Mouse (Mus musculus) liver, embryonic 13.5 days (tissue): Measurements from ENCODE around the gene Plcb4. TPM values are rescaled to one million over a fixed set of nuclear protein-coding genes. Genes with fewer than 3 reads are reported as not detected.
"Not testable (repeated sequence)": the region's sequence is repeated elsewhere in the genome, so short reads cannot be mapped to it uniquely, and the experiment has no call there.

Experiments
- ATAC-seq: fragments of 200-750 bp; cut with Nextera tagmentation; 2 replicates; pipeline ENCODE4 v1.8.0; 2017; ENCODE audit warnings: low read depth, mild to moderate bottlenecking, moderate number of reproducible peaks, moderate library complexity
- DNase-seq: peaks from one replicate; pipeline ENCODE4 v3.0.0; 2022
- H3K27ac ChIP-seq: fragments of 300-500 bp; sonication (generic); 2 replicates; pipeline ENCODE4 v1.5.1; 2015; ENCODE audit warnings: moderate library complexity, mild to moderate bottlenecking, inconsistent platforms
- H3K27me3 ChIP-seq: fragments of 300-500 bp; sonication (generic); 2 replicates; pipeline ENCODE4 v1.6.1; 2015; ENCODE audit warnings: mild to moderate bottlenecking, inconsistent platforms
- H3K36me3 ChIP-seq: fragments of 300-500 bp; sonication (generic); 2 replicates; pipeline ENCODE4 v1.6.1; 2015; ENCODE audit warnings: mild to moderate bottlenecking, inconsistent platforms
- H3K4me1 ChIP-seq: fragments of 300-500 bp; sonication (generic); replicated peaks from 2 replicates; pipeline ENCODE4 v1.6.1; 2015; ENCODE audit warnings: inconsistent platforms
- H3K4me2 ChIP-seq: fragments of 300-500 bp; sonication (generic); 2 replicates; pipeline ENCODE4 v1.6.1; 2015; ENCODE audit warnings: inconsistent platforms, mild to moderate bottlenecking, moderate library complexity
- H3K4me3 ChIP-seq: fragments of 300-500 bp; sonication (generic); replicated peaks from 2 replicates; pipeline ENCODE4 v1.5.1; 2015; ENCODE audit warnings: mild to moderate bottlenecking, inconsistent platforms
- H3K9ac ChIP-seq: fragments of 300-500 bp; sonication (generic); 2 replicates; pipeline ENCODE4 v1.6.1; 2015; ENCODE audit warnings: mild to moderate bottlenecking, inconsistent platforms
- H3K9me3 ChIP-seq: fragments of 300-500 bp; sonication (generic); replicated peaks from 2 replicates; pipeline ENCODE4 v1.6.1; 2016; ENCODE audit warnings: inconsistent platforms
- WGBS: fragments of 180-500 bp; shearing (Covaris S2); methylation state at CpG from one replicate; pipeline ENCODE4 v1.1.7; 2015; ENCODE audit not compliant: insufficient replicate concordance; 5-methylcytosine and 5-hydroxymethylcytosine counted together
- polyA plus RNA-seq: library from polyadenylated mRNA; unstranded; fragments of >200 nt; fragmentation: Nextera tagmentation; extraction: Ambion mirVana; gene quantifications from 2 replicates; pipeline ENCODE4 v1.2.1, GENCODE M21; 2015

Gene Plcb4
- polyA plus RNA-seq, 1 experiment from 2014 or later, result 3.1 TPM

GRCm38 (mm10) chr2:135707305-135707704 lies 48.5 kb downstream of the Plcb4 start:
- 40% methylated on average over 2 of the region's 2 CpGs for WGBS

DNA sequence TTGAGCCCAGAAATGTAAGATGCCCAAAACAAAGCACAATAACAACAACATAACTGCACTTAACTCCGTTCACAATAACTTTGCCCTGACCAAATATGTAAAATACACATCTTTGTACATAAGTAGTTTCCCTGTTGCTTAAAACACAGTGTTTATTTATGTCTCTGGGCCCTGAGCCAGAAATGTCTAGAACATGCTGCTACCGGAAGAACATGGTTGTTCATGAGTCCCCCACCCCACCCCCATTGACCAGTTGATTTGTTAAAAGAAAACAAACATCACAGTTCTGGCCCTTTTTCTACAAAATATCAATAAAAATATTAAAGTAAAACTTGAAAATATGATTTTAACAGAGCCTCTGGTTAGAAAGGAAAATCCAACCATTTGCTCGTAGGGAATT lies 49.6 kb downstream of the Plcb4 start:
- Histone ChIP-seq H3K9ac (no peak overlapping the region), H3K27ac (no peak overlapping the region), H3K36me3 (no peaks in the 10 kb centered on the region), H3K4me2 (no peak overlapping the region), H3K4me1 (peaks cover 35% of the 10 kb centered on the region), H3K27me3 (no peaks in the 10 kb centered on the region), H3K4me3 (no peak overlapping the region), H3K9me3 (no peaks in the 10 kb centered on the region)
- DNase-seq (no peak), ATAC-seq (no peak)
- 80% methylated on average over 3 of the region's 3 CpGs for WGBS

More at GRCm38 (mm10) chr2:135707305-135707704, 48.5 kb downstream of the Plcb4 start:
- no peak overlapping the region for H3K4me3 ChIP-seq
- no peak overlapping the region for H3K9ac ChIP-seq
- H3K27ac ChIP-seq, result no peak overlapping the region
- ATAC-seq, result no peak
- H3K4me1 ChIP-seq, result peaks cover 33% of the 10 kb centered on the region
- no peaks in the 10 kb centered on the region for H3K27me3 ChIP-seq
- DNase-seq, result no peak
- no peak overlapping the region for H3K4me2 ChIP-seq
- H3K9me3 ChIP-seq, result no peaks in the 10 kb centered on the region
- no peaks in the 10 kb centered on the region for H3K36me3 ChIP-seq

DNA sequence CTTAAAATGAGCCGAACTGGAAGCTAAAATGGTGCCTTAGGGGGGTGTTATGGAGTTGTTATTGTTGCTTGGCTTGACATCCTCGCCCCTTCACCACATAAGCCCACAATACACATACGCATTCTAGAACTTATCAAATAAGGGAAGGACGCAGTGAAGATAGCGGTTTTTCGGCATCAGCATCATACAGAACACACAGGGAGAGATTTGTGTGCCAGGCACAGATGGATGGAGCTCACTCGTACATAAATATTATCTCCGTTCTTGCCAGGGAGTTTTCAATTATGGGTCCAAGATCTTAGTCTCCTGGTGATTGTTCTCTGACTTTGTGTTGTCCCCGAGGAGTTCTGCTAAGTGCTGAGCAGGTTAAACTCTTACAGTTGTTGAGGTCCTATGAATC lies 50.0 kb downstream of the Plcb4 start:
- 60% methylated on average over 9 of the region's 9 CpGs for WGBS
- Histone ChIP-seq H3K4me2 (no peak overlapping the region), H3K27me3 (no peaks in the 10 kb centered on the region), H3K4me1 (peaks cover 35% of the 10 kb centered on the region), H3K4me3 (no peak overlapping the region), H3K36me3 (no peaks in the 10 kb centered on the region), H3K27ac (no peak overlapping the region), H3K9ac (no peak overlapping the region), H3K9me3 (no peaks in the 10 kb centered on the region)
- ATAC-seq (no peak), DNase-seq (no peak)

GRCm38 (mm10) chr2:135709736-135710135 lies 50.9 kb downstream of the Plcb4 start:
- DNase-seq, H3K4me2 ChIP-seq, H3K9ac ChIP-seq, H3K27ac ChIP-seq, H3K27me3 ChIP-seq, H3K4me3 ChIP-seq, H3K36me3 ChIP-seq, H3K9me3 ChIP-seq: not testable (repeated sequence)
- peak; percentile 65 for ATAC-seq
- peaks cover 33% of the 10 kb centered on the region for H3K4me1 ChIP-seq

- Histone ChIP-seq H3K27ac (no peak overlapping the region), H3K9ac (no peak overlapping the region), H3K27me3 (no peaks in the 10 kb centered on the region), H3K4me2 (no peak overlapping the region), H3K4me3 (no peak overlapping the region), H3K9me3 (no peaks in the 10 kb centered on the region), H3K4me1 (peaks cover 32% of the 10 kb centered on the region), H3K36me3 (no peaks in the 10 kb centered on the region)
- 43% methylated on average over 8 of the region's 8 CpGs for WGBS
- no peak for DNase-seq
- ATAC-seq, result 0 out of 2 replicates have a peak, but pooled peaks have one; percentile 19
Measured at GRCm38 (mm10) chr2:135711049-135711924, 52.5 kb downstream of the Plcb4 start.

DNA sequence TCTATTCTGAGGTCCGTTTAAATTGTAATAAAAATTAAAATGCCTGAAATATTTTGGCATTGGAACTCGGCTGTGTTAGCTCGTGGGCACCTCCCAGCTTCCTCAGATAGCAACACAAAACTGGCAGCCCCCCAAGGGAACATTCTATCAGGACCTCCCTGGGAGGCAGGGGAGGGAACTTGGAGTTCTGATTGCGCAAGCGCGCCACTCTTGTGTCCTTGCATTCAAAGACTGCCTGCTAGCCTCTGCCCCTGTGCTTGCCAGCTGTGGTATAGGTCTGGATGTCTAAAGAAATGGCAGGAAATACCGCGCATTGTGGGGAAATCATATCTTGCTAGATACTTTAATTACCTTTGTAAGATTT lies 53.1 kb downstream of the Plcb4 start:
- Histone ChIP-seq H3K36me3 (no peaks in the 10 kb centered on the region), H3K9ac (no peak overlapping the region), H3K27me3 (no peaks in the 10 kb centered on the region), H3K9me3 (no peaks in the 10 kb centered on the region), H3K4me2 (no peak overlapping the region), H3K27ac (no peak overlapping the region), H3K4me1 (peaks cover 31% of the 10 kb centered on the region), H3K4me3 (no peak overlapping the region)
- 32% methylated on average over 8 of the region's 8 CpGs for WGBS
- 0 out of 2 replicates have a peak, but pooled peaks have one; percentile 46 for ATAC-seq
- DNase-seq, result no peak

GRCm38 (mm10) chr2:135712331-135712730 lies 53.5 kb downstream of the Plcb4 start:
- ATAC-seq (no peak), DNase-seq (no peak)
- no peak overlapping the region for H3K4me3 ChIP-seq
- no peaks in the 10 kb centered on the region for H3K9me3 ChIP-seq
- H3K4me2 ChIP-seq, result no peak overlapping the region
- no peak overlapping the region for H3K27ac ChIP-seq
- H3K9ac ChIP-seq, result no peak overlapping the region
- H3K27me3 ChIP-seq, result no peaks in the 10 kb centered on the region
- H3K4me1 ChIP-seq, result peaks cover 27% of the 10 kb centered on the region
- 37% methylated on average over 5 of the region's 5 CpGs for WGBS
- H3K36me3 ChIP-seq, result no peaks in the 10 kb centered on the region

DNA sequence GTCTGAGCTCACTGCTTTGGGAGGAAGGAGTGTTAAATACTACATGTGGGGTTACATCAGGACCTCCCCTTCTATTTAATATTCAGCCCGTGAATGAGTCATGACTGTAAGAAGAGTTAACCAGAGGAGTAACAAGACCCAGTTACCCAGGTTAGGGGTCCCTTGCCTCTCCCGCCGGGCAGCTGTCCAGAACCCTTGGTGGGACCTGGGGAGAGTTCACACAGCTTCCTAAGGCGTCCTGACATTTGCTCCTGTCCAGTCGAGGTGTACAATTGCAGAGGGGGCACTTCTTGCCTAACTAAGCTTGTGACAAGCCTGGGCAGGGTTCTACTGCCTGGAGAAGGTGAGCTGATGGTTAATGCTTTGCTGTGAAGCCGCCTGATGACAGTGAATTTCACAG lies 54.1 kb downstream of the Plcb4 start:
- ATAC-seq, result no peak
- Histone ChIP-seq H3K27ac (no peak overlapping the region), H3K27me3 (no peaks in the 10 kb centered on the region), H3K4me3 (no peak overlapping the region), H3K36me3 (no peaks in the 10 kb centered on the region), H3K4me2 (no peak overlapping the region), H3K4me1 (peaks cover 25% of the 10 kb centered on the region), H3K9ac (no peak overlapping the region), H3K9me3 (no peaks in the 10 kb centered on the region)
- no peak for DNase-seq
- WGBS, result 49% methylated on average over 6 of the region's 6 CpGs

GRCm38 (mm10) chr2:135716180-135716579 lies 57.4 kb downstream of the Plcb4 start:
- Histone ChIP-seq H3K9ac (no peak overlapping the region), H3K9me3 (no peaks in the 10 kb centered on the region), H3K27ac (no peak overlapping the region), H3K4me3 (no peak overlapping the region), H3K27me3 (no peaks in the 10 kb centered on the region), H3K4me2 (no peak overlapping the region), H3K4me1 (peaks cover 12% of the 10 kb centered on the region), H3K36me3 (no peaks in the 10 kb centered on the region)
- ATAC-seq (no peak), DNase-seq (no peak)
- 78% methylated on average over 4 of the region's 4 CpGs for WGBS

- Histone ChIP-seq H3K36me3 (no peaks in the 10 kb centered on the region), H3K27ac (no peak overlapping the region), H3K4me2 (0 out of 2 replicates have a peak overlapping the region, but pooled peaks have one; percentile 2), H3K9me3 (no peaks in the 10 kb centered on the region), H3K9ac (no peak overlapping the region), H3K4me3 (no peak overlapping the region), H3K27me3 (no peaks in the 10 kb centered on the region), H3K4me1 (peaks cover under 1% of the 10 kb centered on the region; the same call in 1 of the 2 replicates)
- DNase-seq (no peak), ATAC-seq (no peak)
- 32% methylated on average over 16 of the region's 16 CpGs for WGBS
Measured at GRCm38 (mm10) chr2:135717232-135718134, 58.7 kb downstream of the Plcb4 start.

DNA sequence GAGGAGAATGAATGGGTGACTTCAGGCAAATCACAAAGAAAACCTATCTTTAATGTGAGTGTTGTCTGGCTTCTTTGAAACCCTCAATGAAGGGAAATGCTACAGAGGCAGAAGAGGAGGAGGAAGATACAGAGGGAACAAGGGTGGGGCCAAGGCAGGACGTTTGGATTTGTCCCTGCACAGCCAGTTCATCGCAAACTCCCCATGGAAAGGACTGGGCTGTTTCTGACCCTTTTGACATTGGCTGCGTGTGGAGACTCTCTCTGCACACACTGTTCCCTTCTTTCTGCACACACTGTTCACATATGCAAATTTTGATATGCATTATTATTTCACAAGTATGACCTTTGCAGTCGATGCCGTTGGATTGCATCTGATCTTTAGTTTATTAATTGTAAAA lies 63.3 kb downstream of the Plcb4 start:
- H3K27me3 ChIP-seq, result no peaks in the 10 kb centered on the region
- H3K27ac ChIP-seq, result no peak overlapping the region
- WGBS, result 60% methylated on average over 5 of the region's 5 CpGs
- no peak for DNase-seq
- H3K4me1 ChIP-seq, result peaks cover 9% of the 10 kb centered on the region; the same call in 1 of the 2 replicates
- no peak overlapping the region for H3K9ac ChIP-seq
- H3K4me3 ChIP-seq, result no peak overlapping the region
- no peaks in the 10 kb centered on the region for H3K36me3 ChIP-seq
- no peak for ATAC-seq
- H3K4me2 ChIP-seq, result no peak overlapping the region
- H3K9me3 ChIP-seq, result no peaks in the 10 kb centered on the region
